Mouse (Mus musculus) thymus, adult 18-20 months (tissue): ENCODE measurements at regions not wholly inside any gene's neighbourhood (a gene's known extent, or its start where the extent isn't known, plus 50 kb on each side); places are given as distances from the start of the nearest gene placed in this dataset.

Source experiments
- DNase-seq, 2 experiments: peaks; one replicate each; pipeline ENCODE4 v3.0.0; 2022; ENCODE audit warnings: mixed read lengths in 2 of 2

DNA sequence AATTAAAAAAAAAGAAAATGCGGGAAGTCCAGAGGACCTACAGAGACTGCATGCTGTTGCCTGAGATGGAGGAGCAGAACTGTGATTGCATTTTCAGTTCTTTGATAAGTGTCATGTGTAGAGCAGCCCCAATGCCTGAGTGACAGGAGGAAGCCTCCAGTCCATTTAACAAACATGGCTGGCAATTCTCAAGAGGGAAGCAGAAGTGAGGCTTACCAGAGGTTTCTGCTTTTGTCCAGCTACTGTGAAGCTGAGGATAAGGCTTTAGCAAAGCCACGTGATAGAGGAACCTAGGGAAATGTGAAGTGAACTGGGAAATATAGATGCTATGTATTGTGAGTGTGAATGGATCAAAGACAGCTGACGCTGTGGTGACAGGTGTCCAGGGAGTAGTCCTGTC is 56.6 kb downstream of the Sucnr1 start:
- no peak for DNase-seq

DNA sequence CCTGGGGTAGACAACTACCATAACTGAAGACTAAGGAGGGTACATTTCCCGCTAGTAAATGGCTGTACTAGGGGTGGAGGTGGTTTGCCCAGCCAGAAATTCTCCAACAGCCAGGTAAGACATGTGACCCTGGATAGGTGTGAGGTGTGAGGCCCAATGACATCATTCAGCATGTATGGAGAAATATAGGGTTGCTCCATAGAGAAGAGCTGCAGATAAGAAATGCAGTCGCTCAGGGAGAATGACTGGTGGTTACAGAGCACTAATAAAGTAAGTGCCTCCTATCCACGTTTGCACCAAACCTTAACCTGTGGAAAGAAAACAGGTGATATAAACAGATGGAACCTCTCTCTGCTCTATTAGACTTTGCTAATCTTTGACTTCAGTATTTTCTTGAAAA is 78.2 kb downstream of the Sucnr1 start:
- DNase-seq, result no peak

DNA sequence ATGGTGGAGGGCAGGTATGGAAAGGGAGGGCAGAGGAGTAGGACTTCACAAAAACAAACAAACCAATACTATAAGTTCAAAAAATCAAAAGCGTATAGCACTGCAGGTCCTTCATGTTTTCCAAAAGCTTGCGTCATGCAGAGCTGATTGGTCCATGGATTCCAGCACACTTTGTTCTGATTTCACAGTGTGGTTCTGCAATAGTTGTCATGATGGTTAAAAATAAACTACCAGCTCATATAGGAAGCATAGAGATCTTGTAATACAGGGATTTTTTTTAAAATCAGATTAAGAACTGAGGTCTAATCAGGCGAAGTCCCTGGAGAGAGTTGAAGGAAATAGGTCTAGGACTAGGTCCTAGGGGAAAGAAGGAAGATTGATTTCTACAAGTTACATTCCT is 86.0 kb downstream of the Sucnr1 start:
- DNase-seq, result no peak

DNA sequence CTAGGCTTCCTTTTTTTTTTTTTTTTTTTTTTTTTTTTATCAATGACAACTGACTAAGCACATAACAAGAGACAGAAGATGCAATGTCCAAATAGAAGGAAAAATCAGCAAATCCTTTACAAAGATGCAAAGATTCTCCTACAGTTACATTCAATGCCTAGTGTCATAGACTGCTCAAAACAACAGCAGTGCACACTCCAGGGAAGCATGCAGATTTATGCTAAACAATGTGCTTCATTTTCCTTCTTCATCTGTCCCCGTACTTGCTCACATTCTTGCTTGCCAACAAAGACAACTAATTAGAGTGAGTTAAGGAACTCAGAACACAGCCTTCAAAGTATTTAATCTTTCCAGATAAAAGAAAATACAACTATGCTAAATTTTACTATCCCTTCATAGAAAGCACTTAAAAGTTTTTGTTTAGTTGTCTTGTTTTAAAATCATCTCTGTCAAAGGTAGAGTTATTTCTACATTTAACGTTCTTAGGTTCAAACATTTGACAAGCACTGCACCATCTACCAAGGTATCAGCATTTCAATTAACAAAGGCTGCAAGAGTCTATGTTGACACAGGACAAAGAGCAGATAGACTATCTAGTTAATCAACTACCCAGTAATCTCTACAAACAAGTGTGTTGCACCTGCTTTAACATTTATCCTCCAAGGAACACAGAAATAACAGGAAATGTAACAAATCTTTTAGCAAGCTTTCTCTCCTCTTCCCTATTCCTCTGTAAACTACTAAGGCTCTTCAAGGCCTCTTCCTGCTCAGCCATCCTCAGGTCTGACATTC is 86.7 kb downstream of the Sucnr1 start:
- DNase-seq, result no peak

DNA sequence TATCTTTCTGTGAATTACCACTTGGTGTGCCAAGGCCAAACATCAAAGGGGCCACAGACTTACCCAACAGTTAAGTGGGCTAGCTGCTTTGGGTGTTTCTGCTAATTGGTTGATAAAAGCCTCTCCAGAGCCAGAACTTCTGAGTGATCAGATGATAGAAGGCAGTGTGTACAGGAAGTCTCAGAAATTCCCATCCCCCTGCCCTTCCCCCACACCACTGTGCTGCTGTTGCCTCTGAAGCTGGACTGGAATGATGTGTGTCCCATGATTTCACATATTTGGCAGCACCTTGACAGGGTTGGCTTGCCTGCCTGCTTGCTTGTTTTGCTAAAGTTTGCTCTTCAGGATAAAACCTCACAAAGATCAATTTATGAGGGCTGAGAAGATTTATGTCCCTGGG is 87.9 kb downstream of the Sucnr1 start:
- no peak for DNase-seq

DNA sequence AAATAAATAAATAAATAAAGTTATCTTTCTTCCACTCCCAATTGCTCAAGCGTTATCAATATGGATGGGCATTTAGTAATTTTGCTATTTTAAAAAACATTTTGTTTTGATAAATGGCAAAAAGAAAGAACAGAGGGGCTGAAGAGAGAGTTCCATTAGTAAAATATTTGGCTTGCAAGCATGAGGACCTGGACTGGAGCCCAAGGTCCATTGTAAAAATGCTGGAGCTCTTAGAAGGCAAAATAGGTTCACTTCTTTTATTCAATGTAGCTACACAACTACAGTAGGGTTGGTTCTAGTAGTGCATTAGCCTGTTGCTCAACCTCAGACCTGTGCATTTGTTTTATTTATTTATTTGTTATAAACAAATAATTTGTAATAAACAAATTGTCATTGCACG is 102.8 kb downstream of the Sucnr1 start:
- DNase-seq, result no peak

DNA sequence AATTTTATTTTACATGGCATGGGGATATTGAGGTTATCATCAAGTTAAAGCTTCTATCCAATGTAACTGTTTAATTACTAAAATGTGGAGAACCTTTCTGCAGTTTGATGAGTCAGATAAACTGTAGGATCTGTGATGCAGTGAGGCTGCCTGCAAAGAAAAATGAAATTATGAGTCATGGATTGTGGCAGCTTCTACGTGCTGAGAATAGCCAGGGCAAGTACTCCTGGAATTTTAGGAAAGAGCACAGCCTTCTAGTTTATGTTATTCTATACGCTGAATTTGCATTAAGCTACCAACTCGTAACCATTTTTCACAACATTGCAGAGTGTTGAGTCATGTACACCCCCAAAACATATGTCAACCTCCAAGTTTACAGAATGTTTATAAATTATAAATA is 114.4 kb downstream of the Sucnr1 start:
- DNase-seq, result no peak

DNA sequence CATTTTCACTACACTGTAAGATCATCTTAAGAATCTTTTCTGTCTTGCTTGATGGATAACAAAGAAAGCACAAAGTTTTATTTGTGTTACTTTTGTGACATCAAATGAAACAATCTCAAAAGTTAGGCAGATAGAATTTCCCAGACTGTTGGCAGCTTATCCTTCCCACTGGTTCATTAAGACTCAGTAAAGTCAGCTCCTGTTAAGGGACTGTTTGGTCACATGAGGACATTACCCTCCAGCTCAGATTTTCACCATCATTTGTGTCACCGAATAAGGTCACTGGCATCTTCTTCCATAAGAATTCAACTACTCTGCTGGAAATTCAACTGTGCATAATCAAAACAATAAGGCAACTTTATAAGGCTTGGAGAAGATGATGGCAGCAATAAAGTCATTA is 126.3 kb downstream of the Sucnr1 start:
- no peak for DNase-seq

DNA sequence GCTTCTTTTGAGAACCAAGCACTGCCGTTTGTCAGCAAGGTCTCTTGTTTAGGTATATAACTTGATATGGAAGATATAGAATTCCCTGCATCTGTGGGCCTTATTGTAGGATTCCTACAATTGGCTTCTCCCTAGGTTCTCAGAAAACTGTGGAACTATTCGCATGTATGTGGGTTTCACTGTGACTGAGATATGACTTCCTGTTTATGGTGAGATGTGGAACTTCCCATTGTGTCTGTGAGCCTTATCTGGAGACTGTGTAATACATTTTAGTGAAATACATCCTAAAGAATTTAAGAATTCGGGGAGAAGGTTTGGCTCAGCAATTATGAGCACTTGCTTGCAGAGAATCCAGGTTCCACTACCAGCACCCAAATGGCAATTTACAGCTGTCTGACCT is 137.3 kb downstream of the Sucnr1 start:
- DNase-seq, result no peak

DNA sequence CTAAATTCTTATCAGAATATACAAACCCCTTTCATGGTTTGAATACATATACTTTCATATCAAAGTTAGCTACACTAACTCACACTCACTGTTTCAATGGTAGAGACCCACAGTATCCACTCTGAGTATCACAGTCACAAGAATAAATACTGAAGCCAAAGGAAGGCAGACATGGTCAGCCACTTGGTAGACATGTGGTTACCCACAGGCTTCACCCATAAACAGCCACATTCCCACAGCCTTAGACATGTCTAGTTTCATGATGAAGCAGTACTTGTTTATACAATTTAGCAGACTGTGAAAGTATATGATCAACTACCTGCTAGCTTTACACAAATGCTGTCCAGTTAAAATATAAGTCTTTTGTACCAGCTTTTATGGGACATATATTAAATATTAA is 159.0 kb downstream of the Sucnr1 start:
- no peak for DNase-seq

DNA sequence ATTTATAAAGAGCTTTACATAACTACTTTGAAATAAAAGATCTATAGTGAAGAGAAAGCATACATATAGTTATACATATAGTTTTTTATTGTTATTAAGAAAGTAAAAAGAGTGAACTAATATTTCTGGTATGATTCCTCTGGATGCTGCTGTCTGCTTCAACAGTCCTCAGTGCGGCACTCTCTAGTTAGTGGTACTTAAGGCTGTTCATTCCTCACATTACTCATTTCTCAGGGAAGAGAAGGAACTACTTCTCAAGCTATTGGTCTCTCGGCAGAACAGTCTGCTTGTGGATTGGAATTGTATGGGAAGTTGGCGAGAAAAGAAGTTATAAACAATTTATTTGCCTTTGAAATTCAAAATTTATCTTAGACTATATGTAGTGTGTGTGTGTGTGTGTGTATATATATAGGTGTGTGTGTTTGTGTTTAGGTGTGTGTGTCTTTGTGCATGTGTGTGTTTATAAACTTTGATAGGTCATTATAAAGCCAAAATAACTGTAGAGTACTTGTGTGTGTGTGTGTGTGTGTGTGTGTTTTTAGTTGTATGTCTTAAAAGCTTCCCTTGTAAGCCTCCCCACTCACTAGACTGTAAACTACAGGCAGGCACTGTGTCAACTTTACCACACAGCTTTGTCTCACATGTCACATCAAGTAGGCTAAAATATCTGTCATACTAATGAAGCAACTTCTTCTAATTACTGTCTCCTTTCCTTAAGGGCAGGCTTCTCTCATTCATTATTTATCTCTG is 185.2 kb downstream of the Sucnr1 start:
- DNase-seq, result no peak

DNA sequence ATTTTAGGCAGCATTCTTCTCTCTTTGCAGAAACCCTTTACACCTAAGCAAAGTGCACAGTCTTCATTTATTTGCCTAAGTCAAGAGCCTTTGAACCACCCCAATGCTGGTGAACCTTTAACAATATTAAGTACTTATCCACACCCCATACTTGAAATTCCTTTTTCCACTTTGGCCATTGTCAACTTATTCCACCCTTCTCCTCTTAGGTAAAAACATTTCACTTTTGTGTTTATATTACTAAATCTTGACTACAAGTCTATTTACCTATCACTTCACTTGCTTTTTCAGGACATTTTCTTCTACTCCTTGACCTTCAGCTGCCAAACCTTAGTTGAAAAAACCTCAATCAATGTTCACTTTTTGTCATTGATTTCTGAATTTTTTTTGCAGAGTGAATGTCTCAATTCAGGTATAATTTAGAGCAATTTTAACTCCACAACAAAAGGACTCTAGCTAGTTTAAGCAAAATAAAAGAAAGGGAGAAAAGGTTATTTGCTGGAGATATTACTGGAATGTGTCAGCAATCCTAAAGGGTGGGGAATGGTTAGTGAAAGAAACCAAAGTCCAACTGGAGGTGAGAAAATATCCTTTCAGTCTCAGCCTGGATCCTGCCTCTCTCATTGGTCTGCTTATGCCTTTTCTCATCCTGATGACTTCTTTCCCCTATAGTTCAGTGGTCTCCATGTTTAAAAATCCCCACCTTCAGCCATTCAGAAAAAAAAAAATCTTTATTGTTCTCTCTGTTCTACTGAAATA is 185.9 kb downstream of the Sucnr1 start:
- no peak for DNase-seq

DNA sequence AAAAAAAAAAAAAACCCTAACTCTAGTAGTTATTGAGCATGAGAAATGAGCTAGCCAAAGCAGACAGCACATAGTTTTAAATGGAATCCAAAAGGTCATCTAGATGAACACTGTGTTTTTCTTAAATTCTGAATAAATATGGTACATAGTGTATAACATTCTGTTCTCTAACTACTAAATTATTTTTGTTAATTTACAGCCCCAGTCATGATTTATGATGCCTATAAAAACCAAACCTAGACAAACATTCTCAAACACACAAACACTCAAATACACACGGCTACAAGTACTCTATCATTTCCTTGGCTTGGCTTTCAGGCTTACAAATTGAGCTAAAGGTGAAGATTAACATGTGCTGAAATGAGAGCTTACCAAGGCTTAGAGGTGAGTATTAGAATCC is 188.8 kb downstream of the Sucnr1 start:
- DNase-seq, result no peak

DNA sequence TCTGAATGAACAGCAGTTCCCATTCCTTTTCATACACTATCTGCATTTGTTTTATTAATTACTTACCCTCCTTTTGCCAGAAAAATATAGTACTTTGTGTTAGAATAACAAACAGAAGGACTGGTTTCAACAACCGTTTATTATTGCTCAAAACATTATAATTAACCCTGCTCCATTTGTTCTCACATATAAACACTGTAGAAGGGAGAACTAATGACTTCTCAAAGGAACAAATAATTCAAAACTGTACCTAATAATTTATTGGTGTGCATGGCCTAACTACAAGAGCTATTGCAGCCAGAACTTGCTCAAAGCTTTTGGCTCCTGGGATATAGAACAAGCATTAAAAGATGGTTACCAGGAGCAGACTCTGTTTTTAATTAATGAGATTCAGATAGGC is 192.1 kb downstream of the Sucnr1 start:
- DNase-seq, result no peak

DNA sequence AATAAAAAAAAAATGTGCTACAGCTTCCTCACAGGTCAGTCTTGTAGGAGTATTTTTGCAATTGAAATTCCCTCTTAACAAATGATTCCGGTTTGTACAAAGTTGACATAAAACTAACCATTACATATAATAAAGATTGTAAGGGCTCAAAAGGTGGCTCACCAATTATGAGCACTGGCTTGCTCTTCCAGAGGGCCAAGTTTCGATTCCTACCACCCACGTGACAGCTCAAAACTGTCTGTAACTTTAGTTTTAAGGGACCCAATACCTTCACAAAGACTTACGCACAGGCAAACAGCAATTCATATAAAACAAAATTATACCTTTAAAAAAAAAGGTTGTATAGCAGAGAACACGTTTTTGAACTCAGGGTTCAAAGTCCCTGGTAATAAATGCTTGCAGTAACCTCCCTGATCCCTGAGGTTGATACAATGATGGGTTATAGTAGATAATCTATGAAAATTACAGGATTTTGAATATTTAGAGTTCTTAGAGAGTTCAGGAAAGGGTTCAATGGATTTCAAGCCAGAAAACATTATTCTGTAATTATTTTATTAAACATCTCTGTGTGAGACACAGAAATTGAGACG is 193.7 kb downstream of the Sucnr1 start:
- DNase-seq, result no peak

DNA sequence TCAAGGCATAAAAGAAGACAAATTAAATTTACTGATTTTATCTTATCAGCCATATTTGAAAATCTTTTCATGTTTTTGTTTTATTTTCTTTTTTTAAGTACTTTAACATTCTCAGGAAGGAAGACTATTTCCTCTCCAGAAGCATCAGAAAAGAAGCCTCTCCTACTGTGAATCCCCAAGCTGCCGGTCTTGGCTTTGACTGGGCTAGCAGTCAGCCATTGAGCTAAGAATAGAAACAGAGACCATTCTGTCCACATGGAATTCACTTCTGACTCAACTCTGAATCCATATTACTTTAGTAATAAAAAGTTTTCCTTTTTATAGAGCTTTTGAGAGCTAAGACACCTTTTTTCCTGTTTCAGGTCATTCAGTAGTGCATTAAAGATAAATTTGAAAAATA is 194.8 kb upstream of the Mbnl1 start:
- DNase-seq, result no peak

DNA sequence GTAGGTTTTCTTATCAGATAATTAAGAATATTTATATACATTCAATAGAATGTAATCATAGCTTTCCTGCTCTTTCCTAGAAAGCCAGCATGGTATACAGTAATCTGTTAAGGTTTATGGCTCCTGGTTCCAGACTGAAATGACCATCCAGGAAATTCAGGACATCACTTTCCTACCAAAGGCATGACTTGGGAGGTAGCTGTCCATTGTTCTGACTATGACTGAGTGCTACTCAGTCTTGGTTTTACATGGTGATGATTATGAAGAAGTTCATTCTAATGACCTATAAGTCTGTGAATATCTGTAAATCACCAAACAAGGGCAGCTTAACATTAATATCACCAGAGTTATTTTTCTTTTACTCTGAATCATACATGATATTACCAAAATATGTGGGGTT is 191.4 kb upstream of the Mbnl1 start:
- no peak for DNase-seq

DNA sequence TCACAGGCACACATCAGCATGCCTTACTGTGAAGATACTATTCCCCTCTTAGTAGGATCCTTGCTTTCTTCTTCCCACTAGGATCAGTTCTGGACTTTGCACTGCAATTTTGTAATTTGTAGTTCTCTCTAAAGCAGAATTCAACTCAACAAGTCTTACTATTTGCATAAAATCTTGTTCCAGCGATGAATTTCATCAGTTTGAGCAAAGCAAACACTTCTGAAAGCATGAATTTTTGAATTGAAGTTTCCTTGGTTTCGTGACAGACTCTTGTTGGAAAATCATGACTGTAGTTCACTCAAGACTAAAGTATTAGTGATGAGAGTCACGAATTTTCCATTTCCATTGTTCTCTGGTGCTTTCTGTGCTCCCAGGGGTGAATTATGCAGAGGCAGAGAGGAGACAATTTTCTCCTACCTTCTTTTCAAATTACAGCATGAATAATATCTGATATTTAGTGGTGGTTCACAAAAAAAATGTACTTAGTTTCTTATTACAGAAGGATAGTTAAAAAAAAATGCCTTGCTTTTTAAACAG is 190.6 kb upstream of the Mbnl1 start:
- no peak for DNase-seq

DNA sequence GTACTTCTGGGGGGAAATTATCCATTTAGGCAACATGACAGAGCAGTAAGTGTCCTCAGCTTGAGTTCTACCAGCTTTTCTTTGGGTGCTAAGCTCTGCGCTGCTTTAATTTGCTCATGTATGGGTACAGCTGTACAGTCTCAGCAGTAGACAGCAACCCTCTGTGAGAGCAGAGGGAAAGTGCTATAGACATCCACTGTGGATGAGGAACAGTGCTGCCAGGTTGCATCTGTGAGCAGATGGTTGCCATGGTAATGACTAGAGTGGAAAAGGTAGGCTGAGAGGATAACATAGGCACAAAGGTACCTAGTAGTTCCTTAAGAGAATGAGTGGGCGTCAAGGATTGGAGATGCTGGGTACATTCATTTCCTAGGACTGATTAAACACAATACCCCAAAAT is 180.5 kb upstream of the Mbnl1 start:
- DNase-seq, result no peak

DNA sequence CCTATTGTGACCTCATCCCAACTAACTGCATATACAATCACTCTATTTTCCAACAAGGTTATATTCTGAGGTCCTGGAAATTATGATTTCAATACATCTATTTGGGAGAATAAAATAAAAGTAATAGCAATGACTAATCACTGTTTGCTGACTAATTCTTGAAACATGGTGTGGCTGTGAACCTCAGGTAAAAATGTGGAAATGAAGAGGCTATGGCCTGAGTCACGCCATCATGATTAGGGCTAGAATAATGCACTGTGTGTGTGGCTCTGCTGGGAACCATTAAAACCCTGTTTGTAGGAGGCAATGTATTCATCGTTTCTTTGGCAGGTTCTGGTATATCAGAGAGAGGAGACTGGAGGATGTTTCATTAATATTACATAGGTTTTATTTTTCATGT is 179.7 kb upstream of the Mbnl1 start:
- no peak for DNase-seq

DNA sequence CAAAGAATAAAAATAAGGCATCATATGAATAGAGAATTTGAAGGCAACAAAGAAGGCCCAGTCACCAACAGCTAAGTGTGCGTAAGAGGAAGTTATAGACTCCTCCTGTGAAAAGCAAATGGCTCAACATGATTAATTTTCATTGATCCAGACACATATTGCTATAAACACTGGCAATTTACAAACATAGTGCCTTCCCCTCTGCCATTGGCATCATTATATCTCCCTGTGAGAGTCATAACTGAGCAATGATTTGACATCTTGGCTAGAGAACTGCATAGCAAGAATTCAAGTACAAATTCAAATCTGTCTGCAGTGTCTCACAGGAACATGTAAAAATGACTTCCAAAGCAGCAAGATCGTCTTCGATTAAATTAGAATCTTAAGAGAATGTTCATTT is 167.2 kb upstream of the Mbnl1 start:
- no peak for DNase-seq

DNA sequence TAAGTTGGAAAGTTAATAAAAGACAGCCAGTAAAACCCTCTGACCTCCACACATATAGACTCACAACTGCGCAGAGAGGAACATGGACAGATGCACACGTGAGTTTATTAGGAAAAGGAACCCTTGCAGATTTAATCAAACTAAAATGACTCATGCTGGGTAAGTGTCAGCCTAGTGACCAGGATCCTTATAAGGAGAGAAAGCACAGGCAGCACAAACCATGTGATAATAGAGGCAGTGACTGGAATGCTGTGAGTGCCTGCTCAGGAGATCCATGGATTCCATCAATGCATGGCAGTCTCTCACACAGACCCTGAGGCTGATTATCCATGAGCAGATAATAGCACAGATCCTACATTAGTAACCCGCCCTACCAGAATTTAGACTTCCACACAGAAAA is 162.2 kb upstream of the Mbnl1 start:
- DNase-seq, result no peak

DNA sequence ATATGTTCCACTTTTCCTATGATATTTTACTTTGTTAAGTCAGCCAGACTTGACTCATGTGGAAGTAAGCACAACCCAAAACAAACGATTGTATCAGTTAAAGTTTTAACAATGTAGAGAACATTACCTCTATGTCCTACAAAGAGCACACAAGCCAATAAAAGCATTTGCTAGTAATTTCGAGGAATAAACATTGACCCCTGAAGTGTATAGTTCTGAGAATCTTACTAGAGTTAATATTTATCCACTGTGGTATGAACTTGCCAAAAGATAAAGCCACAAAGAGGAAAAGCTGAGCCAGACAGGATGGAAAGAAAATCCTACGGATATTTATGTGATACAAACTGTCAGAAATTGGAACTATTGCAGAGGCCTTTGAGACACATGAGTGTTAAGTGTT is 161.5 kb upstream of the Mbnl1 start:
- no peak for DNase-seq
